Mouse (Mus musculus) urinary bladder, postnatal 10 days (tissue): ENCODE data around the gene Vmn1r100.
"Not testable (repeated sequence)": the region's sequence is repeated elsewhere in the genome, so short reads cannot be mapped to it uniquely, and the experiment has no call there.

ENCODE experiments used
- DNase-seq: peaks from one replicate; pipeline ENCODE4 v3.0.0; 2022; ENCODE audit warnings: low spot score

Vmn1r100 gene

DNA sequence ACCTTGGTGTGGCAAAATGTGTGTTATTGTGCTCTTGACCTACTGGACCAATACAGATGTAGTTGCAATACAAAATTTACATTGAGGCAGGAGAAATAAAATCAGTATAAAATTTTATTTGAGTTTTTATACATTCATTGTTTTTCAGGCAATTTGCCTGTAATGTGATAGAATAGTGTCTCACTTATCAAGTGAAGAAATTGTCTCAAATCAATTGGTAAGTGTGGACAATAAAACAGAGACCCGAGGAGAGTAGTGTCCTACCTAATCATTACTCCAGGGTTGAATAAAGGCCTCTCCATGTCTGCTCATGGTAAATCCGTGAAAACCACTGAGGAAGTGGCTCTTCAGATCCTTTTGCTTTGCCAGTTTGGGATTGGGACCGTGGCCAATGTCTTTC, at the start of gene Vmn1r100:
Vmn1r100 (plus strand) TSS at position 301 of the 400 bp plus-strand sequence.
- not testable (repeated sequence) for DNase-seq

DNA sequence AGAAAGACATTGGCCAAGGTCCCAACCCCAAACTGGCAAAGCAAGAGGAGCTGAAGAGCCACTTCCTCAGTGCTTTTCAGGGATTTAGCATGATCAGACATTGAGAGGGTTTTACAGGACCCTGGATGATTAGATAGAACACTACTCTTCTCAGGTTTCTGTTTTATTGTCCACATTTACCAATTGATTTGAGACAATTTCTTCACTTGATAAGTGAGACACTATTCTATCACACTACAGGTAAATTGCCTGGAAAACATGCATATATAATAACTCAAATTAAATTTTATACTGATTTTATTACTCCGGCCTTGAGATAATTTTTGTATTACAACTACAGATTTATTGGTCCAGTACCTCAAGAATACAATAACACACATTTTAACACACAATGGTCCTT, 42.4 kb upstream of the Vmn1r100 start, which contains the start of gene Gm5728:
Gm5728 (minus strand) TSS at position 101 of the 400 bp plus-strand sequence.
- not testable (repeated sequence) for DNase-seq

DNA sequence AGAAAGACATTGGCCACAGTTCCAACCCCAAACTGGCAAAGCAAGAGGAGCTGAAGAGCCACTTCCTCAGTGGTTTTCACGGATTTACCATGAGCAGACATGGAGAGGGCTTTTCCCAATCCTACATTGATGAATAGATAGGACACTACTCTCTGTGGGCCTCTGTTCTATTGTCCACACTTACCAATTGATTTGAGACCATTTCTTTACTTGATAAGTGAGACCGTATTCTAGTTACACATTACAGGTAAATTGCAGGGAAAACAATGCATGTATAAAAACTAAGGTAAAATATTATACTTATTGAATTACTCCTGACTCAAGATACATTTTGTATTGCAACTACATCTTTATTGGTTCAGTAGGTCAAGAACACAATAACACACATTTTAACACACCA, 24.8 kb downstream of the Vmn1r100 start, which contains the start of gene Vmn1r101:
Vmn1r101 (minus strand) TSS at position 101 of the 400 bp plus-strand sequence.
- DNase-seq: not testable (repeated sequence)
